Mouse (Mus musculus): ENCODE measurements around the gene Clcn3.
"Not testable (repeated sequence)": the region's sequence is repeated elsewhere in the genome, so short reads cannot be mapped to it uniquely, and the experiment has no call there.

Gene Clcn3

DNA sequence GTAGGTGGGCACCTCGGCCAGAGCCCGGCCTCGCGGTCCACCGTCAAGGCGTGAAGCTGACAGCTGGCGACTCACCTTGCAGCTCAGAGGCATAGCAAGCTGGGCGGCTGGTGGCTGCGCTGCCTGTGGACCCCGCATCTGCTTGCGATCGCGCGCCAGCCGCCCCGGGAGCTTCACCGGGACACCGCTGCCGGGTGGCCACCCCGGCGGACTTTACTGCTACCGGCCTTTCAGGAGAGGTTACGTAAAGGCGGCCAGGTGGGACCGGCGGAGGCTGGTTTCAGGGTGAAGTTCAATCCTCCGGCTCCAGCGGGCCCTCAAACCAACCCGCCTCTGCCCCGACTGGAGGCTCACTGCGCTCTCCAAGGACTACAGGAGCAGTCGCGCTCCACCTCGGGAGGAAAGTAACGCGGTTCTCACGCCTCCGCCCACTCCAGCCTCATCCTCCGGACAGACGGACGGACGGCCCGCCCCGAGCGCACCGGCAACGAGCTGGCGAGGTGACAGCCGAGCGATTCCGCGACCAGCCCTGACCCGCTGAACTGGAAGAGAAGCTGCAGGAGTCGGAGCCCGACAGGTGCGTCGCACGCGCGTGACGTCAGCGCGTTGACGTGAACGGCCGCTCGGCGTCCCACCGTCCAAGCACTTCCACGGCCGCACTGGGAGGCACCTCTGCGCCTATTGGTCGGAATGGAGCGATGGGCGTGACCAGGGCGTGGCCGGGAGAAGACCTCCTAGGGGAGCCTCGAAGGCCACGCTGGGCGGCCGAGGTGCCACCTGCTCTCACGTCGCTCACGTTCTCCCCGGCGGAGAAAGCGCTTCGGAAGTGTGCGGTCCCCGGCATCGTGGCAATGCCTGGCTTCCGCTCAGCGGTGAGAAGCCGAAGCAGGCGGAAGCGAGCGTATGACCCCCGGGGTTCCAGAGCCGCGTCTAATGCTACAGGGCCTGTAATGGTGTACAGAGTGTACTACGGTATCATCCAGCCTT, at the start of gene Clcn3:
TSS of gene Clcn3 (minus strand) at position 600 of the 987 bp plus-strand sequence.
- DNase-seq = peak; percentile 99

DNA sequence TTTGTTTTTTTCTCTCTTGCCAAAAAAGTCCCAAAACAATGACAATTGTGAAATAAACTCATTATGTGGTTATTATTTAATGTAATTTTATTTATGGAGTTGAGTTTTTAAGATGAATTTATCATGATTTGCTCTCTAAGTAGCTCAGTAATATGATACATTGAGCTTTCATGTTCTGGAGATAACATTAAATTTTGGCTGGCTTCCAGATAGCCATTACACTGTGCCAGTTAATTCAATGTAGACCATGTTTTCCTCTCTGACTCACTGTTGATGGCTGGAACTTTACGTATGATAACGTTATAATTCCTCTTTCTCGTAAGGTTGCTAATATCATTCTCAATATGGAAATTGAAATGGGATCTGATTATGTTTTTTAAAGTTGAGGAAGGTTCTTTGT, 13.4 kb upstream of the Clcn3 start:
- DNase-seq = no peak

DNA sequence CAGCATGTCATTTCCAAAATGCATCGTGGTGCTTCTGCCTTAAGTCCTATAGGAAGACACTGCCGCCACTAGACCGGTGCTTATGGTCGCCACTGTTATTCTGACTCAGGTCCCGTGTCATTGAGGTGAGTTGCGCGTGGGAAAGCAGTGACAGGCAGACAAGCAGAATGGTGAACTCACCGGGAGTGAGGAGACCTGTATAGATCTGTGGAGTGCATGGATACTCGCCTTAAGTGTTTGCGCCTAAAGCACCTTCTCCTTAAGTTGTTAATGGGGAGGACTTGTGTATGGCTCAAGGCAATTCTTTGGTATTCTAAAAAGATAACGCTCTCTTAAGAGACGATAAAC, 10.5 kb upstream of the Clcn3 start:
- no peak for DNase-seq

DNA sequence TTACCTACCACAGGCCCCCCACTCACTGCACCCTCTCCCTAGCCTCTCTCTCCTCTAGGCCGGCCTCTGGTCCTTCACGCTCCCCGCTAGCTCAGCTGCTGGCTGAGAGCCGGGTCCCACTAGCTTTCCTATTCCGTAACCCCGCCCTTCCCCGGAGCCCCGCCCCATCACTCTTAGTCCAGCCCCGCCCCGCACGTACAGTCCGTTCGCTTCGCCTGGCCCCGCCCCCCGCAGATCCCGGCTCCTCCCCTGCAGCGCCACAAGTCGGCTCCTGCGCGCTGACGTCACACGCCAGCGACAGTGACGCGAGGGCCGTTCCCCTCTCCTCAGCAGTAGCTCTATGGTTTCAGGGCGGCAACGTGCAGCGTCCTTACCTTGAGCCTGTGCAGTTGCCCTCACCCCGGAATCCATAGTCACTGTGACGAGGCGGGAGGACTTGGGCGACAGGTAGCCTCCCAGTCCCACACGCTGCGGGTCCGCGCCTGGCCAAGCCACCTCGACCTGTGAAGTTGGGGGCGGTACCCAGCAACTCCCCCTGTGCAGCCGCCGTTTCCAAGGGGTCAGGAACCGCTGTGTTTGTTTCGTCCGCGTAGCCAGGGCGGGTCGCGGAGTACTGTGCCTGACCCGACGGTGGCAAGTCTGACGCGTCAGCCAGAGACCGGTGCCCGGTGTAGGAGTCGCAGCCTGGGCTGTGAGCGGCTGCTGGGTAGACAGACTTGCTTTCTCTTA, 10.0 kb upstream of the Clcn3 start, which contains the start of gene Nek1:
TSS of gene Nek1 (plus strand) at position 286 of the 729 bp plus-strand sequence.
- peak; percentile 99 for DNase-seq

DNA sequence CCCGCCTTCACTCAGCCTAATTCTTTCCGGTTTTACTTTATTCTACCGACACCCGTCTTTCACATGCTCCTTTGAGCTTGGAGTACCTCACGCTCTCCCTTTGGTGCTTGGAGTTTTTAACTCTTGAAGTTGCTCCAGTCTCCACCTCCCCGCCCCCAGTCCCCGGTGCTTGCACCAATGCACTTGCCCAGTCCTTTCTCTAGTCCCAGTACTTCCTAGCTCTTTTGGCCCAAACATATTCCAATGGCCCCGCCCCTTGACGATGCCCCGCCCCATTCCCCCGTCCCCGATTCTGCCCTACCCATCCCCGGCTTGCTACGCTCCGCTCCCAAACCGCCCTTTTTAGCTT, 9.4 kb upstream of the Clcn3 start:
- DNase-seq = peak; percentile 80

DNA sequence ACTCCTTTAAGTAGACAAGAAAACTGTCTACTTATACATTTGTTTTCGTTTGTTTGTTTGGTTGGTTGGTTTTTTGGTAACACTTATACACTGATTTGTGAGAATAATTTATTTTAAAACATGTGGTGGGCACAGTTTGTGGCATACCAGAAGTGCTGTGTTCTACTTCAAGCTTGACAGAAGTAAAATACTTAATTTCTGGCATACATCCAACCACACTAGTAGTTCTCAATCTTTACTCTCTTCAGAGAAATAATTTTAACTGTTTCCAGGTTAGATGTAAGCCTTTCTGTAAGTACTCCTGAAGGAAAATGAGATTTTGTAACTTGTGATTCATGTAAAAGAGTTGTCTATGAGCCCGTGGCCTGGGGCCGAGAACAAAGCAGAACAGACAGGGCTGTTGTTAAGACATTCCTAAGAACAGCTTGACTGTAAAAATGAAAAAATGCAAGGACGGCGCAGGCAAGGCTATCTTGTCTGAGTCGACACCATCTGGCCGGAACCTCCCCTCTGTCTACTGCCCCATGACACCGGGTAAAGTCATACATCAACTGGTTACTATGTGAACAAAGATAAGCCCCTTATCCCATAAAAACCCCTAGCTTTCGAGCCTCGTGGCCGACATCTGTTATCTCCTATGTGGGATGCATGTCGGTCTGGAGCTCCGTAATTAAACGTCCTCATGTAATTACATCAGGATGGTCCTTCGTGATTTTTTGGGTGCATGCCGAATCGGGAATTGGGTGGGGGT, 1.3 kb upstream of the Clcn3 start:
- DNase-seq = not testable (repeated sequence)

DNA sequence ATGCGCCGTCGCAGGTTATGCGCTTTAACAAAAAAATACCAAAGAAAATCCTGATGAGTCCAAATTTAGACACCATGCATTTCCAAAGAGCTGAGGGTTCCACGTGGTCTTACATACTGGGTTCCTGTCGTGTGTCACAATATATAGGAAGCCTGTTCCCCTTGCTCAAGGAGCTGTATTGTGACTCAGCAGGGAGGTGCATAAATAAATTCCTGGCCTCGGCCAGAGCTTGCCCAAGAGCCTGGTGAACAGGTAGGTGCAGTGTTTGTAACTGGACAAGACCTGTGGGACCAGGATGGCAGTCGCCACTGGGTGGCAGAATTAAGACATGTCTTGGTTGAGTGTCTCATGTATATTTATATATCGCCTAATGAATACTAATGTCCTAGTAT, 584 bp upstream of the Clcn3 start:
- peak; percentile 65 for DNase-seq

DNA sequence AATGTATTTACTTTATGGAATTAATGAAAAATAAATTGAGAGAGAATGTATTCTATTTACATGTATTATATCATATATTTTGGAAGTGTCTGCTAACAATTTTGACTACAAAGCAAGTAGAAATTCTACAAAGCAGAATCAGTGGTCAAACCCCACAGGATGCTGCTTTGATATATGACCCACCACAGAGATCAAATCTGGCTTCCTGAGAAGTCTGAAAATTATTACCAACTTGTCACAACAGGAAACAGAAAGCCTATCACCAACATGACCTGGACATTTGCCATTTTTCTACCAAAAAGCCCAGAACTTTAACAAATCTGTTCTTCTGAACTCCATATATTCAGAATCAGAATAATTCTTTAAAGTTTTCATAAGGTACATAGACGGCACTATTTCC, 1.7 kb downstream of the Clcn3 start:
- no peak for DNase-seq

DNA sequence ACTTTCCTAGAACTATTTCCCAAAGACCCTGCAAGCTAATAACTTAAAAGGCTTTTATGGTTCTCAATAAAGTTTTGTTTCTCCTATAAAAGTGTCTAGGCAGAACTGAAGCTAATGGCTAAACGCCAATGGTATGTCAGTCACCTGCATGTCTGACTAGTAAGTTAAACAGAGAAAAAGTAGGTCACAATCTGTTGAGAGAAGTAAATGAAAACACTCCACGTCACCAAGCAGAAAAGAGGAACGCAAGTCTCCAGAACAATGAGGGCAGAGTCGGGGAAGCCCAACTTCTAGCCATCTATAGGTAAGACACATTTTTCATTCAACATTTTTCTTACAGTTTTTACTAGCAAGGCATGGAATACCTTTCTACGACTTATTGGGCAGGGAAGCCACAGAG, 4.6 kb downstream of the Clcn3 start:
- no peak for DNase-seq

DNA sequence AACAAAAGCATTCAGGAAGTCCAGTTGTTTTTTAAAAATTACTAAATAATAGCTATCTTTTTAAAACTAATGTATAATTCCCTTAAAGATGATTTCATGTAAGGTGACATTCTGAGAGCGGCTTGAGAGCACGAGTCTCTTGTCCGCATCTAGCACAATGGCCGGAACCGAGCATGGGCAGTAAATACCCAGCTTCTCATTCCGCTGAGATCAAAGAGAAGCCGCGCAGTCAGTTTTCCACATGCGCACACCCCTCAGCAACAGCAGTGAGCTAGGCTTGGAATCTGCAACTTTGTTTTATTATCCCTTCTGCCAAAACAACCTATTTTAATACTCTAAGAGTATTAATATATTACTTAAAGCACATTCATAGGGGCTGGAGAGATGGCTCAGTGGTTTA, 6.3 kb downstream of the Clcn3 start:
- no peak for DNase-seq

DNA sequence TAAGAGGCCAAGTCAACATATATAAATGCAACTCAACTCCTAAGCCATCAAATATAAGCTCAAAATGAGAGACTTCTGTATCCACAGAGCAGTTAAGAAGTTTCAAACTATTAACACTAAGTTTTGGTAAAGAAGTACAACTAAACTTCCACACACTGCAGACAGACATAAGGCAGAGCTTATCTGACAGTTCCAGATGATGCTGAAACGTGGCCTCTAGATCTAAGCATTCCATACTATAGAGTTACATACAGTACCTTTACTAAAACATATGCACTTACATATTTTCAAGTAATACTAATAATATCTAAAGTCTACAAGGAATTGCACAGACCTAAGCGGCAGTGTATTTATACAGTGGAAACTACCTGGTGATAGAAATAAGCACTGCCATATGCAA, 8.3 kb downstream of the Clcn3 start:
- no peak for DNase-seq

DNA sequence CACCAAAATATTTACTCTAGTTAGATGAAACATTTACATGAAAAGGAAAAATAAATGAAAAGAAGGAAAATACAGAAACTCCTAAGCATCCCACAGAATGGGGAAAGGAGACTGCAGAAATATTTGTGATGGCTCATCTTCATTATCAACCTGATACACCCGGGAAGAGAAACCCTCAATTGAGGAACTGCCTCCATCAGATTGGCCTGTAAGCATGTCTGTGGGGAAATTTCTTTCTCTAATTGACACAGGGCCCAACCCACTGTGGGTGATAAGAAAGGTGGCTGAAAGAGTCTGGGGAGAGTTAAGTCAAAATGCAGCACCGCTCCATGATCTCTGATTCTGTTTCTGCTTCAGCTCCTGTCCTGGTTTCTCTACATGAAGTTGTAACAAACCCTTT, 9.7 kb downstream of the Clcn3 start:
- no peak for DNase-seq

DNA sequence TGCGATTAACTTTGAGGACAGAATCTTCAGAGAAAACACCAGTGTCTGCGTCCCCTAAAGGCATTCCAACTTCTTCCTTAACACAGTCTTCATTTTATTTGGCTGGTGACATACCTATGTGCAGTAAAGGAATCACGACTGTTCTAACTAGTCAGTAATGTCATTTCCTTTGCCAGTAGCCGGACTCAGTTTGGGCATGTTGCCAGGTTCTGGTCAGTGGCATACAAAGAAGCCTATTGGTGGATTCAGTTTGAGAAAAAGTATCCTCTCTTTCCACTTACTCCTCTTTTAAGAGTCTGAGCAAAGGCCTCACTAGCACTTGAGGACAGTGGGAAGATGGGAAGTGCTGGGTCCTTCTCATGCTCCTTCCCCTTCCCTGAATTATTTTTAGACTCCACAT, 11.3 kb downstream of the Clcn3 start:
- no peak for DNase-seq

DNA sequence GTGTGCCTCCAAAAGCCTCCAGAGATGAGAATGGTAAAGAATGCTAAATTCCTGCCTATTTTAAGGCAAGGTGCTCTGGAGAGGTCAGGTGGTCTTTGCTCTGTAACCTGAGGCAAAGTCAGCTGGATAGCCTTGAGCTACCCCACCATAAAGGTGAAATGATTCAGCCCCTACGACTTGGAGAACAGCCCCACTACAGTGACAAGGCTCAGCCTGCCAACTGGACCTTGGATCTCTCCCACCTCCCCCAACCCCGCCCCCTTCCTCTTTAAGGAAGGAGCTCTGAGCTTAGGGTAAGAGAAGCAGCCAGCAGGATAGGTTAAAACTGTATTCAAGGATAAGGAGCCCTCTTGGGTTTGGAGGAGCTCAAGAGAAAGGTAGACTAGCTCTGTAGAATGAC, 14.0 kb downstream of the Clcn3 start:
- DNase-seq = no peak

DNA sequence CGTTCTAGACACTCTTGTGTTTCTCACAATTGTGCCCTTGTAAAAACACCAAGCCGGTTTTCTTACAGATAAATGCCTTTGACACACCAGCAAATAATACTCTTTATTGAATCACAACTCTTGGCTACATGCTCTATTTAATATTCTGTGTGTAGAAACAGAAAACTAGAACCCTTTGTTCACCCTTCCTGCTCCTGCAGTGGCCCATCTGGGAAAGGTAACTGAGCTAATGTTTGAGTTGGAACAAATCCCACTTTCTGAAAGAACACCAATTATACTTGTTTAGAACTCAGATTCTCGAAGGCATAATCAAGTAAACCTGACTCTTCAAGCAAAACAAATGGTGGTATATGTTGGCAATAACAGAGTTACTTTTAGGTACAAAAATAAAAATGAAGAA, 17.4 kb downstream of the Clcn3 start:
- no peak for DNase-seq

DNA sequence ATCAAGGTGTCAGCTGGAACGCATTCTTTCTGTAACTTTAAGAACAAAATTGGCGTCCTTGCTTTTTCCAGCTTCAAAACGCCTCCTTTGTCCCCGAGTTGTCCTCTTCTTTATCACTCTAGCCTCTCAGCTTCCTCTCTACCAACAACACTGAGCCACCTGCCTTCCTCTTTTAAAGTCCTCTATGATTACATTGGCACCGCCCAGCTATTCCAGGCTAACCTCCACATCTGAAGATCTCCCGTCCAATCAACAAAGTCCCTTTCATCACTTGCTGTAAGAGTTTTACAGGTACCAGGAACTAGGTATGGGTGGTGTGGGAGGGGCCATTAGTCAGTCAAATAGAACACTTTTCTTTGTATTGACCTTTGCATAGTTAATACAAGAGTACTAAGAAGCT, 17.8 kb downstream of the Clcn3 start:
- no peak for DNase-seq

DNA sequence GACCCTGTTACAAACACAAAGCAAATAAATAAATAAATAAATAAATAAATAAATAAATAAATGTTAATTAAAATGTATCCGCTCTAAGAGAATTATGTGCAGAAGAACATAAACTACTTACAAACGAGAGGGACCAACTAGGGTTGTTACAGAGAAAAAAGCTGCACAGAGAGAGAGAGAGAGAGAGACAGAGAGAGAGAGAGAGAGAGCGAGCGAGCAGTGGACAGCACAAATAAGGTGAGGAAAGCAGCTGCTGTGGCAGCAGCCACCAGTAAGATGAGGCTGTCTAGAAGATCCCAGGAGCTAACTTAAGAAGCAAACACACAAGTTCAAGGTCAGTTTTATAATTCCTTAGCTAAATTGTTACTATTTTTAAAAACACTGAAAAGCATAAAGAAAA, 18.6 kb downstream of the Clcn3 start:
- no peak for DNase-seq

DNA sequence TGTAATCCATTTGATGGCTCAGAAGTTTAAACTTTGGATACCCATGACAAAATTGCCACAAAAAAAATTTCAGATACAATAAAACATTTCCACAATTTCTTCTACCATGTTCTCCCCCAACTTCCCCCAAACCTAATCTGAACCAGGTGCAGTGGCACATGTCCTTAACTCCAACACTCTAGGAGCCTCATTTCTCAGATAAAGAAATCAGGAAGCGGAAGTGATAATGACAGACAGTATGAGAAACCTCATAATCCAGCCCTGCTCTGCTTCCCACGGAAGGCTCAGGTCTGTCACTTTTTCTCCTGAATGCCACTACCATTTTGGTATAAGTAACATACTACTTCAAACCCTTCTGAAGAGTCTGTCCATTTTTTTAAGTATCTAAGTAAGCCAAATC, 19.2 kb downstream of the Clcn3 start:
- DNase-seq = no peak

DNA sequence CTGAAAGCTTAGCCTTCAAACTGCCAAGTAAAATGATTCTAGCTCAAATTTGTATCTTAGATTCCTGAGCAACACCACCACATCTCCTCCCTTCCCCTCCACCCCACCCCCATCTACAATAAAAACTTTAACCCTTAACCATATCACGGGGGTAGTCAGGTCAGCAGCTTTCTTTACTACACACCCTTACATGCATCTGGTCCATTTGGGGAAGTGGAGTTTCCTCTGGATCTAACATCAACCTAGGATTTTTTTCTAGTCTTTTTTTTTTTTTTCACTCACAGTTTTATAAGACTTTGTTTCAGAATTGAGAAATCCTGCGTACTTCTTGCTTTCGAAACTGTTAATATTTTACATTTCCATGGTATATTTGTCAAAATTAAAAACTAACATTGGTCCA, 20.3 kb downstream of the Clcn3 start:
- no peak for DNase-seq

DNA sequence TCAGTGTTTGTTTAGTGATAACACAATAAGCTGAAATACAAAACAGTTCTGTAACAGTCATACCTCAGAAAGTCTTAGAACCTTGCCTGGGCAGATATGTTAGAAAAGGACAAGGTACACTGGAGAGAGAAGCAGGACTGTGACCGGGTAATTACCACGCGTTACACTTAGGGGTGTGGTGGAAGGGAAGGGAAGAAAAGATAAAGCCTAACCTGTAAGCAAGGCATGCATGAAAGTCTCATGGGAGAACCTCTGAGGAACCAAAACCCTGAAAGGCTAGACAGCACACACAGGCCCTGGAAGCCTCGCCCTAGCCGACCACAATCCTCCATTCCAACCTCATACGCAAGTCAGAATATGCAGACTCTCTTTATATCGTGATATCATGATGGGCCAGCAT, 26.3 kb downstream of the Clcn3 start:
- DNase-seq = no peak

DNA sequence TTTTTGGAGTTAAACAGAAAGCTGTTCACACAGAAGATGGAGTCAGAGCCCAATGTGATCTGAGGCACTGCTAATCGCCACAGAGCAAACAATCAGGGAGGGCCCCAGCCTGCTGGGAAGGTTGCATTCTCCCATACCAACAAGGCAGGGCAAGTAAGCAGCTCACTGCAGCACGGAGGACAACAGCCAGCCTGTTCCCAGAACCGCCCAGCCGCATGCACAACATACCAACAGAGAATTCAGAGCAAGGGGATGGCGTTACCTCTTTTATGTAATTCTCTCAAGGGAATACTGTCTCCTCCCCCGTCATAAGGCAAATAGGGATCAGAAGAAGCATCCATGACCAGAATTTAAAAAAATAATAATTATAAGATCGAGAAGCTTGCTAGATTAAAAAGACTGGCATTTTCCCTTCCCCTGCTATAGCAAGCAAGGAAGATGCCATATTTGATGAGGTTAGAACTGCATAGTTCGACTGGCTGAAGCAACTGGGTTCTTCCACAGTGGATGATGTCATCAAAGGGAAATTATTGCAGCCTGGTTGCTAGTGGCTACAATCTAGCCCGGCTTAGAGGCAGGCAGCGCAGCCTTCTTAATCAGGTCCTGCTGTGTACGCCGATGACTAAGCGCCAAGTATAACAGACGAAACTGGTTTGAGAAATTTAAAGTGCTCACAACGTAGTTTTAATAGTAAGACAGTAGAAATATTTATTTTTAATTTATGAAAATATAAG, 28.7 kb downstream of the Clcn3 start:
- no peak for DNase-seq

DNA sequence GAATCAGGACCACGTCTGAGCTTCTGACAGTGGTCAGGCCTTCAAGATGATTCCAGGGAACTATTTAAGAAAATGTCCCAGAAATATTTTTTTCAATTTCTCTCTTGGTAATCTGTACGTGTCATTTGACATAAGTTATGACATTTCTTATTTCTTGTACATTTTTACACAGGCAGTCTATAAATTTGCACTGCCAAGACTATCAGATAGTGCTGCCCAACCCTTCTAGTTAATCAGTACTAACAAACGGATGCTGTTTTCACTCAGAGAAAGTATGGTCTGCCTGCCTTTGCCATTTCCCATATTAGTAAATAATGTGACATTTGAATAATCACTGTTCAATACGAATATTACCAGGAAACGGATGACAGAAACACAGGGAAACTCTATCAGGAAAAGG, 30.3 kb downstream of the Clcn3 start:
- DNase-seq = no peak

DNA sequence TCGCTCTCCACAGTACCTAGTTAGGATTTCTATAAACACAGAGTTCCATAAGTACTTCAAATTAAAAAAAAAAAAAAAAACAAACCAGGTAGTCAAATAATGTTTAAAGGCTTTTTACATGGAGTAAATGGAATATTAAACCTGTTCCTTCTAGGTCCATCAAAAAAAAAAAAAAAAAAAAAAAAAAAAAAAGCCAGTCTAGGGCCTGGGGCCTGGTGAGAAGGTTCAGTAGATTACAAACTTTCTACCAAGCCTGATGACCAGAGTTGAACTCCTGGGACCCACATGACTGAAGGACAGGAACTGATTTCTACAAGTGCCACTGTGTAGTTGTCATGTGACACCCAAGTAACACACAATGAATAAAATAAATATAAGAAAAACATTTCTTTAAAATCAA, 31.3 kb downstream of the Clcn3 start:
- no peak for DNase-seq

All from thymus, postnatal 14 days (tissue).